Mouse (Mus musculus) embryonic stem cell, embryonic (primary cell): ENCODE measurements around the gene Smoc1.

Source experiments
- CTCF ChIA-PET, 4 experiments: fragments of 300-600 bp in 2 of 4; fragments of 350-600 bp in 2 of 4; sonication (Branson Sonifier 250); formaldehyde crosslinking; loops; one replicate each; lab custom pipeline; 2022; ENCODE audit warnings: inconsistent platforms in 2 of 4; lab: Charles Lee
- POLR2A ChIA-PET, 4 experiments: fragments of 300-600 bp in 2 of 4; fragments of 350-600 bp in 2 of 4; sonication (Branson Sonifier 250); formaldehyde crosslinking; loops; one replicate each; lab custom pipeline; 2022; ENCODE audit warnings: antibody characterized with exemption in 4 of 4, inconsistent platforms in 1 of 4; lab: Charles Lee

The Smoc1 gene

DNA sequence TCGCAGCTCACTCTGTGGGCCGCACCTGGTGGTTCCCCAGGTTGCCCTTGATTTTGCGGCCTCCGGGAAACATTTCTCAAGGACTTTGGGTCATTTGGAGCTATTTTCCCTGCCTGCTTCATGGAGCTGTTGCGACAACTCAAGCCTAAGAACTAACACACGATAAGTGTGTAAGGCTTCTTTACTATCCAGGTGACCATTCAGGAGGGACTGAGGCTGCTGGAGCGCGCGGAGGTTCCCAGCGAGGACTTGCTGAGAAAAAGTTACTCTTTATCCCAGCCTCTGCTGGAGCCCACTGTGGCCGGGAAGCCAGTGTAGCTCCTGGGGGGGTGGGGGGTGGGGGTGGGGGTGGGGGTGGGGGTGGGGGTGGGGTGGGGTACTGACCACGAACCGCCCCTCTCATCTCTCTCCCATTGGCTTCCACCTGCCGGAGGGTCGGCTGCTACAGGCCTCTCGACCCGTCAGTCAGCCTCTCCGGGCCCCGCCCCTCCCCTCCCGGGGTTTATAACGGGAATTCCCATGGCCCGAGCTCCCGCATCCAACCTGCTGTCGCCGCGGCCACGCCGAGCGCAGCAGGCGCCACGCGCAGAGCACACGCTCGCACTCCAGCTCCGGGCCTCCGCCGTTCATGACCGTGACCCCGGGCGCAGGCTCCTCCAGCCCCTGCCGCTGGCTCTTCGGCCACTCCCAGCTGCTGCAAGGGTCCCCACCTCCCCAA, at the start of gene Smoc1:
Smoc1 (plus strand) TSS at position 532 of the 718 bp plus-strand sequence.
- ChIA-PET CTCF (interaction anchor here in 3 of 4 experiments (0.6 to 1.5 kb wide), 8 partner anchors 8 to 156 kb away, joined by 3 to 5 read pairs (median 4); no protein-coding TSS in a partner anchor), POLR2A (interaction anchor here (0.6 to 8.5 kb wide), 59 partner anchors 8 to 1428 kb away, joined by 3 to 108 read pairs (median 4); partner anchors contain the start of genes Srsf5 (in 3 of the 4), Susd6 (in 2 of the 4), Cox16 (in 1 of the 4) and Pcnx (in 1 of the 4))

- CTCF ChIA-PET = interaction anchor here (0.5 to 2.0 kb wide), 21 partner anchors 9 to 817 kb away, joined by 3 to 25 read pairs (median 4); no protein-coding TSS in a partner anchor
- POLR2A ChIA-PET = interaction anchor here in 3 of 4 experiments (0.7 to 1.6 kb wide), 7 partner anchors 13 to 222 kb away, joined by 3 to 5 read pairs (median 3); partner anchors contain the start of genes Srsf5 (in 2 of the 3), Ccdc177 (in 1 of the 3) and Slc10a1 (in 1 of the 3)
These were observed 44.3 kb upstream of the Smoc1 start for GRCm38 (mm10) chr12:80982326-80982725.

GRCm38 (mm10) chr12:80983695-80984094, 42.9 kb upstream of the Smoc1 start:
- ChIA-PET CTCF (interaction anchor here (0.7 to 1.7 kb wide), 5 partner anchors 89 to 234 kb away, joined by 3 to 12 read pairs (median 4); no protein-coding TSS in a partner anchor), POLR2A (interaction anchor here in 3 of 4 experiments (0.7 to 1.5 kb wide), 5 partner anchors 32 to 609 kb away, joined by 3 to 5 read pairs (median 4); partner anchors contain the start of genes Smoc1 (in 1 of the 3) and Srsf5 (in 1 of the 3))

DNA sequence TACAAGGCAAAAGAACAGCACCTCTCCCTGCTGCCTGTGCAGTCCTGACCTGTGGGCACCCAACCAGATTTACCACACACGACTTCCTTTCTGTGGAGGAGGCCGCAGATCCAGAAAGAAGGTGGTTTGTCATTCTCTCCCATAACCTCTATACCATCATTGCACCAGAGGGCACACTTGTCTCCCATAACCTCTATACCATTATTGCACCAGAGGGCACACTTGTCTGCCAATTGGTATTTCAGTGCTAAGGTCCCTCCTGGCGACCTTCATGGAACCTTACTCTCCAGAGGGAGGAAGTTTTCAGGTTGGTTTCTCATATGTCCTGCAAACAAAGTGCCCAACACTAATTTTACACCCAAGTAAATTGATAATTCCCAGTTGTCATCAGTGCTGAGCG, 40.0 kb upstream of the Smoc1 start:
- ChIA-PET POLR2A (interaction anchor here in 1 of 4 experiments (1.1 to 1.5 kb wide), 2 partner anchors 13 to 23 kb away, joined by 3 to 4 read pairs; no protein-coding TSS in a partner anchor), CTCF (interaction anchor here in 1 of 4 experiments (0.7 to 0.9 kb wide), 2 partner anchors 198 to 322 kb away, joined by 3 to 9 read pairs; no protein-coding TSS in a partner anchor)

- ChIA-PET CTCF (interaction anchor here in 3 of 4 experiments (0.6 kb wide), 4 partner anchors 138 to 415 kb away, joined by 3 to 6 read pairs (median 4); no protein-coding TSS in a partner anchor), POLR2A (interaction anchor here in 3 of 4 experiments (0.5 to 1.8 kb wide), 11 partner anchors 10 to 780 kb away, joined by 3 to 5 read pairs (median 3); partner anchors contain the start of gene Srsf5 (in 2 of the 3))
These were observed 38.3 kb upstream of the Smoc1 start for GRCm38 (mm10) chr12:80988286-80988685.

DNA sequence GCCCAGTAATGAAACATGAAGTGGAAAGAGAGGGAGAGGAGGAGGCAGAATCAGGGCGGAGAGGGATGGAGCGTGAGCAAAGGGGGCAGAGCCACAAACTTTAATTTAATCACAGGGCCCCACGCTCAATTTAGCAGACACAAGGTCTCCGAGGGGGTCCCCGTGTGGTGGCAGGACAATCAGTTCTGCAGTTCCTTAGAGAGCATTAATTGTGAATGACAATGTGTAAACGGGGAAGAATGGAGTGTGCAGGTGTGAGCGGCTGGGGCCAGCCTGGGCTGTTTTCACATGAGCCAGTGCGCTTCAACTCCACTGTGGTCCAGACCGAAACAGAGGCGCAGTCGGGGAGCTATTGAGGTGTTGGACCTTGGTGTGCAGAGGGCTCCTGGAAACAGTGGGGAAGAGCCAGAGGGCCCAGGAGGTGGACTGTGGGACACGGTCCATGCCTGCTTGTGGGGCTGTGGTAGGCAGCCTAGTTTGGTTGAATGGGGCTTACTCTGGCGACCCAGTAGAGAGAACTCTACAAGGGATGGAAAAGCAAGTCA, 35.6 kb upstream of the Smoc1 start:
- ChIA-PET CTCF (interaction anchor here in 1 of 4 experiments (1.3 kb wide), 1 partner anchor 9 kb away, joined by 3 read pairs; no protein-coding TSS in a partner anchor), POLR2A (interaction anchor here in 3 of 4 experiments (0.9 to 1.9 kb wide), 6 partner anchors 27 to 46 kb away, joined by 3 to 7 read pairs (median 3); partner anchors contain the start of genes Srsf5 (in 2 of the 3) and Smoc1 (in 1 of the 3))

- ChIA-PET CTCF (interaction anchor here in 1 of 4 experiments (1.3 kb wide), 1 partner anchor 10 kb away, joined by 3 read pairs; no protein-coding TSS in a partner anchor), POLR2A (interaction anchor here in 3 of 4 experiments (0.6 to 1.9 kb wide), 5 partner anchors 26 to 50 kb away, joined by 3 to 7 read pairs (median 3); partner anchors contain the start of gene Srsf5 (in 1 of the 3))
These were observed 34.8 kb upstream of the Smoc1 start for GRCm38 (mm10) chr12:80991806-80992205.

DNA sequence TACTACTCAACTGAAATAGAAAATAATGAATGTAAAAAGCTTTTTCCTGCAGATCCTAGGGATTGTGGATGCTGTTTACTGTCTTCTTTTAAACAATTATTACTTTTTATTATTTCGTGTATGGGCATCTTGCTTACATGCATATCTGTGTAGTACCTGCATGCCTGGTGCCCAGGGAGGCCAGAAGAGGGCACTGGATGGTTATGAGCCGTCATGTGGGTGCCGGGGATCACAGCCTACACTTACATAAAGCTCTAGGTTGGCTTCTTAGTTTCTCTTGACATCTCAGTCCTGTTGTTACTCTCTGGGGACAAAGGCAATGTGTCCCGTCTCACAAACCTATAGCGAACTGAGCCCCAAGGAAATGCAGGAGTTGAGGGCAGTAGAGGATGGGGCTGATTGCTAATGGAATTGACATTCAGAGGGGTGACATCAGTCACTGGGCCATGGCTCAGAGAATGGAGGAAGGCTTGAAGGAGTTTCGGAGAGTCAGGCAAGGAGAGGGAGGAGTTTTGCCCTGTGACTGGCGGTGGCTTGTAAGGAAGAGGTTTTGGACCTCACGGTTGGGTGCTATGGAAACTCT, 34.0 kb upstream of the Smoc1 start:
- ChIA-PET POLR2A (interaction anchor here in 2 of 4 experiments (0.6 to 1.9 kb wide), 4 partner anchors 26 to 70 kb away, joined by 3 to 7 read pairs (median 3); partner anchors contain the start of gene Srsf5 (in 1 of the 2)), CTCF (no interaction called here)

DNA sequence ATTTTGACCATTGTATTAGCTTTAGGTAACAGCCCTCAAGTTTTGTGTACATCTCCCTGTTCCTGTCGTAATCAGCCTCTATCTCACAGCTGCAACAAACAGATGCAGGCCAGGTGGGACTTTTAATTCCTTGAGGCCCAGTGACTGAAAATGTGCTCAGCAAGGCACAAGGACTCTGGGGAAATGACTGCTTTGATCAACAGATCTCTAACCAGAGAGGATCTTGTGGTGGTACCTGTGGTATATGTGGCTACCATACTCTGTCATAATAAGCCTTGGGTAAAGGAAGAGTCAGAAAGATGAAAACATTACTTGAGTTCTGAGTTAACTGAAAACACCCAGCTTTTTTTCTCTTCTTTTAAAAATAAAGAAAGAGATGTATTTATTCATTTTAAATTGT, 32.8 kb upstream of the Smoc1 start:
- POLR2A ChIA-PET = no interaction called here
- CTCF ChIA-PET = no interaction called here

DNA sequence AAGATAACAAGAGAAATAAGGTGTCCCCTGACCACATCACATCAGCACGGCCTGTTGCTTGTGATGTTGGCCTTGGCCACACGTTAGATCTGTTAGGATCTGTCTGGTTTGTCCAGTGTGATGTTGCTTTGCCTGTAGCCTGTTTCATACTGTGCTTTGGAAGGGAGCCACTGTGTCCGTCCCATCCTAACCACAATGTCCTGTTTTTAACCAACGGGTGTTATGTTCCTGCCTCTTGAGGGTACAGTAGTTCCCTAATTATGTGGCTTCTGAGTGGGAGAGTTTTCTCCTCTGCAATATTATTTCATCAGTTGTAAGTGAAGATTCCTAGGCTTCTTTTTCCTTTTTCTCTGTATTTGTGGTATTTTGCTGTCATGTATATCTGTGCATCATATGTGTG, 31.3 kb upstream of the Smoc1 start:
- CTCF ChIA-PET = interaction anchor here in 1 of 4 experiments (0.6 kb wide), 1 partner anchor 10 kb away, joined by 5 read pairs; no protein-coding TSS in a partner anchor

GRCm38 (mm10) chr12:80997652-80998051, 29.0 kb upstream of the Smoc1 start:
- POLR2A ChIA-PET = interaction anchor here in 2 of 4 experiments (1.0 to 4.2 kb wide), 4 partner anchors 20 to 52 kb away, joined by 3 to 27 read pairs (median 14); partner anchors contain the start of gene Srsf5 (in 1 of the 2)
- CTCF ChIA-PET = interaction anchor here in 1 of 4 experiments (1.5 kb wide), 1 partner anchor 15 kb away, joined by 9 read pairs; no protein-coding TSS in a partner anchor

More for the DNA sequence above, 31.3 kb upstream of the Smoc1 start:
- POLR2A ChIA-PET = no interaction called here

DNA sequence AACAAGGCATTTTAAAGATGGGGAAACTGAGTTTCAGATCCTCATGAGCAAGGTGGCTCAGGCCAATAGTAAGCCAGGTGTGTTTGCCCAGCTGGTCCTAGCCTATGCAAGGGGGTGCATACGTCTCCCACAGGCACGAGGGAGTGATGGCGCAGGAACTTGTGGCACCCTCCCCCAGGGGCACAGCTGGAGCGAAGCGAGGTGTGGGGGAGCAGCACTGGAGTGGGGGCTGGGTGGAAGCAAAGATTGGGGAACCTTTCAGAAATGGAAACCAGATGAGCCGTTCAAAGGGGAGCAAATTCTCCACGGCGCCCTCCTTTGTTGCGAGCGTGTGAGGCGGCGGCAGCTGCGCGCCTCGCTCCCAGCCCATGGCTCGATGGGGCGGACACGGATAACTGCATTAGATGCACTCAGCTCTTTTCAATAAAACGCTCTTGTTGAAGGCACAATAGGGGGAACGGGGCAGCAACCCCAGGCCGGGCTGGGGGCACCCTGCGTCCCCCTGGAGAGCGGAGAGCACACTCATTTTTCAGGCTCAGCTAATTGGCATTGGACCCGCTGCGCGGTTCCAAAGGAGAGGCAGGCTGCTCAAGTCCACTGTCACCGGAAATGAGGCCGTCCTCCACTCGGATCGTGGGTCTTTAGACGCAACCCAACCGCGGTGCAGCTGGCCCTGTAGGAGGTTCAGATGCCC, 27.9 kb upstream of the Smoc1 start:
- ChIA-PET CTCF (interaction anchor here in 3 of 4 experiments (0.7 to 1.5 kb wide), 3 partner anchors 11 to 183 kb away, joined by 3 to 9 read pairs (median 3); no protein-coding TSS in a partner anchor), POLR2A (interaction anchor here in 3 of 4 experiments (0.5 to 4.2 kb wide), 19 partner anchors 9 to 195 kb away, joined by 3 to 27 read pairs (median 5); partner anchors contain the start of genes Srsf5 (in 3 of the 3) and Smoc1 (in 2 of the 3))

GRCm38 (mm10) chr12:81000924-81001323, 25.7 kb upstream of the Smoc1 start:
- POLR2A ChIA-PET = interaction anchor here in 2 of 4 experiments (0.7 to 4.2 kb wide), 5 partner anchors 17 to 167 kb away, joined by 3 to 27 read pairs (median 3); partner anchors contain the start of gene Srsf5 (in 1 of the 2)

GRCm38 (mm10) chr12:81002841-81003635, 23.6 kb upstream of the Smoc1 start:
- ChIA-PET POLR2A (interaction anchor here in 1 of 4 experiments (0.6 kb wide), 1 partner anchor 687 kb away, joined by 3 read pairs; no protein-coding TSS in a partner anchor), CTCF (no interaction called here)

More at GRCm38 (mm10) chr12:81000924-81001323, 25.7 kb upstream of the Smoc1 start:
- CTCF ChIA-PET = interaction anchor here in 1 of 4 experiments (0.8 kb wide), 1 partner anchor 47 kb away, joined by 10 read pairs; no protein-coding TSS in a partner anchor

GRCm38 (mm10) chr12:81009813-81010212, 16.8 kb upstream of the Smoc1 start:
- ChIA-PET CTCF (no interaction called here), POLR2A (interaction anchor here in 3 of 4 experiments (0.6 to 3.4 kb wide), 8 partner anchors 9 to 25 kb away, joined by 3 to 18 read pairs (median 6); no protein-coding TSS in a partner anchor)

DNA sequence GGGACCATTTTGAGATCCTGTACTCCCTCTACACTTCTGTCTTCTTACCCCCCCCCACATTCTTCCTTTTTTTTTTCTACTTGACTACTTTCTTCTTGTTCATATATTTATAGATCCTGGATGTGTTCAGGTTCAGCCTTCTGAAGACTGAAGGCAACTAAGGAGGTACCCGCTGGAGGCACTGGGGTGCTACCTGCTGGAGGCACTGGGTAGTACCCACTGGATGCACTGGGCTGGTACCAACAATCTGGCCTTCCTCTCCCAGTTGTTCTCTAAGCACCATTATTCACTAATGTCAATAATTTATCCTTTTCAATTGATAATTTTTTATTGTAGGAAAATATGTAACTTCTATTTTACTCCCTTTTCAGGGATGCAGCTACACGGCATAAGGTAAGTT, 14.6 kb upstream of the Smoc1 start:
- POLR2A ChIA-PET = interaction anchor here in 1 of 4 experiments (0.6 to 0.7 kb wide), 2 partner anchors 157 to 583 kb away, joined by 3 read pairs; partner anchors contain the start of gene Med6

More for the DNA sequence above, 14.6 kb upstream of the Smoc1 start:
- CTCF ChIA-PET = no interaction called here
